Mouse (Mus musculus): Measurements from ENCODE around the gene Nedd4. TPM values are rescaled to one million over a fixed set of nuclear protein-coding genes. Genes with fewer than 3 reads are reported as not detected.
A peak's percentile ranks its signal among the peaks of the same experiment; 100 is the strongest.
"Not testable (repeated sequence)": the region's sequence is repeated elsewhere in the genome, so short reads cannot be mapped to it uniquely, and the experiment has no call there.

Nedd4 gene
- polyA plus RNA-seq, 1 experiment from 2014 or later, result 652 TPM

GRCm38 (mm10) chr9:72637243-72637642, 24.9 kb upstream of the Nedd4 start:
- H3K9ac ChIP-seq (replicated peaks; ENCODE audit: low read length), result no peak overlapping the region
- peaks cover 29% of the 10 kb centered on the region for H3K4me1 ChIP-seq (ENCODE audit: insufficient read depth, low read length)
- no peak overlapping the region for H3K4me2 ChIP-seq (replicated peaks; ENCODE audit: low read depth, low read length)
- no peaks in the 10 kb centered on the region for H3K9me3 ChIP-seq (ENCODE audit: low read length)
- H3K36me3 ChIP-seq (ENCODE audit: insufficient read depth, low read length), result no peaks in the 10 kb centered on the region
- no peak overlapping the region for H3K27ac ChIP-seq (ENCODE audit: low read length)
- 84% methylated on average over 8 of the region's 8 CpGs for whole genome bisulfite sequencing
- H3K27me3 ChIP-seq (ENCODE audit: insufficient read depth, low read length), result no peaks in the 10 kb centered on the region
- H3K4me3 ChIP-seq (ENCODE audit: low read length), result no peak overlapping the region
- ATAC-seq (ENCODE audit: low FRiP score, low TSS enrichment), result no peak

- Histone ChIP-seq H3K27me3 (ENCODE audit: insufficient read depth, low read length) (no peaks in the 10 kb centered on the region), H3K4me3 (ENCODE audit: low read length) (peak overlapping the region; percentile 42), H3K36me3 (ENCODE audit: insufficient read depth, low read length) (no peaks in the 10 kb centered on the region), H3K27ac (ENCODE audit: low read length) (peak overlapping the region; percentile 100), H3K4me1 (ENCODE audit: insufficient read depth, low read length) (peaks cover 33% of the 10 kb centered on the region), H3K9me3 (ENCODE audit: low read length) (no peaks in the 10 kb centered on the region), H3K4me2 (replicated peaks; ENCODE audit: low read depth, low read length) (peak overlapping the region; percentile 82), H3K9ac (replicated peaks; ENCODE audit: low read length) (peak overlapping the region; percentile 87)
- 46% methylated on average over 9 of the region's 9 CpGs for WGBS
- ATAC-seq (ENCODE audit: low FRiP score, low TSS enrichment), result peak; percentile 72
Measured at GRCm38 (mm10) chr9:72638951-72639842, 22.9 kb upstream of the Nedd4 start.

- no peaks in the 10 kb centered on the region for H3K27me3 ChIP-seq (ENCODE audit: insufficient read depth, low read length)
- under 1% methylated on average over 27 of the region's 27 CpGs for WGBS
- peak overlapping the region; percentile 100 for H3K27ac ChIP-seq (ENCODE audit: low read length)
- ATAC-seq (ENCODE audit: low FRiP score, low TSS enrichment), result peak; percentile 94
- peaks cover 33% of the 10 kb centered on the region for H3K4me1 ChIP-seq (ENCODE audit: insufficient read depth, low read length)
- peak overlapping the region; percentile 87 for H3K9ac ChIP-seq (replicated peaks; ENCODE audit: low read length)
- H3K4me3 ChIP-seq (ENCODE audit: low read length), result peak overlapping the region; percentile 42
- peak overlapping the region; percentile 82 for H3K4me2 ChIP-seq (replicated peaks; ENCODE audit: low read depth, low read length)
- H3K36me3 ChIP-seq (ENCODE audit: insufficient read depth, low read length), result no peaks in the 10 kb centered on the region
- H3K9me3 ChIP-seq (ENCODE audit: low read length), result no peaks in the 10 kb centered on the region
Measured at GRCm38 (mm10) chr9:72639843-72640621, 22.1 kb upstream of the Nedd4 start.

- peak overlapping the region; percentile 87 for H3K9ac ChIP-seq (replicated peaks; ENCODE audit: low read length)
- ATAC-seq (ENCODE audit: low FRiP score, low TSS enrichment), result peak; percentile 21; the same call in 1 of the 2 replicates
- H3K4me3 ChIP-seq (ENCODE audit: low read length), result no peak overlapping the region
- H3K27me3 ChIP-seq (ENCODE audit: insufficient read depth, low read length), result no peaks in the 10 kb centered on the region
- WGBS, result 9% methylated on average over 7 of the region's 7 CpGs
- peak overlapping the region; percentile 100 for H3K27ac ChIP-seq (ENCODE audit: low read length)
- peak overlapping the region; percentile 82 for H3K4me2 ChIP-seq (replicated peaks; ENCODE audit: low read depth, low read length)
- H3K4me1 ChIP-seq (ENCODE audit: insufficient read depth, low read length), result peaks cover 33% of the 10 kb centered on the region
- H3K36me3 ChIP-seq (ENCODE audit: insufficient read depth, low read length), result no peaks in the 10 kb centered on the region
- no peaks in the 10 kb centered on the region for H3K9me3 ChIP-seq (ENCODE audit: low read length)
Measured at GRCm38 (mm10) chr9:72640642-72641041, 21.5 kb upstream of the Nedd4 start.

- Histone ChIP-seq H3K27ac (ENCODE audit: low read length) (peak overlapping the region; percentile 100), H3K4me1 (ENCODE audit: insufficient read depth, low read length) (peaks cover 33% of the 10 kb centered on the region), H3K9ac (replicated peaks; ENCODE audit: low read length) (peak overlapping the region; percentile 87), H3K27me3 (ENCODE audit: insufficient read depth, low read length) (no peaks in the 10 kb centered on the region), H3K4me2 (replicated peaks; ENCODE audit: low read depth, low read length) (peak overlapping the region; percentile 82), H3K36me3 (ENCODE audit: insufficient read depth, low read length) (no peaks in the 10 kb centered on the region), H3K9me3 (ENCODE audit: low read length) (no peaks in the 10 kb centered on the region), H3K4me3 (ENCODE audit: low read length) (no peak overlapping the region)
- WGBS, result 46% methylated on average over 6 of the region's 6 CpGs
- ATAC-seq (ENCODE audit: low FRiP score, low TSS enrichment), result no peak
Measured at GRCm38 (mm10) chr9:72641093-72641680, 21.0 kb upstream of the Nedd4 start.

- not testable (repeated sequence) for H3K27ac ChIP-seq (ENCODE audit: low read length); ATAC-seq (ENCODE audit: low FRiP score, low TSS enrichment)
- WGBS, result 88% methylated on average over 4 of the region's 4 CpGs
Measured at GRCm38 (mm10) chr9:72642756-72643447, 19.2 kb upstream of the Nedd4 start.

GRCm38 (mm10) chr9:72643651-72644417, 18.3 kb upstream of the Nedd4 start:
- ATAC-seq (ENCODE audit: low FRiP score, low TSS enrichment), result no peak
- 81% methylated on average over 6 of the region's 6 CpGs for WGBS
- H3K9ac ChIP-seq (replicated peaks; ENCODE audit: low read length), result no peak overlapping the region
- no peak overlapping the region for H3K4me2 ChIP-seq (replicated peaks; ENCODE audit: low read depth, low read length)
- no peaks in the 10 kb centered on the region for H3K27me3 ChIP-seq (ENCODE audit: insufficient read depth, low read length)
- H3K36me3 ChIP-seq (ENCODE audit: insufficient read depth, low read length), result no peaks in the 10 kb centered on the region
- H3K9me3 ChIP-seq (ENCODE audit: low read length), result no peaks in the 10 kb centered on the region
- H3K4me1 ChIP-seq (ENCODE audit: insufficient read depth, low read length), result peaks cover 33% of the 10 kb centered on the region
- H3K27ac ChIP-seq (ENCODE audit: low read length), result no peak overlapping the region
- H3K4me3 ChIP-seq (ENCODE audit: low read length), result no peak overlapping the region

More at GRCm38 (mm10) chr9:72642756-72643447, 19.2 kb upstream of the Nedd4 start:
- H3K9ac ChIP-seq (replicated peaks; ENCODE audit: low read length); H3K4me3 ChIP-seq (ENCODE audit: low read length); H3K36me3 ChIP-seq (ENCODE audit: insufficient read depth, low read length); H3K27me3 ChIP-seq (ENCODE audit: insufficient read depth, low read length); H3K4me2 ChIP-seq (replicated peaks; ENCODE audit: low read depth, low read length); H3K9me3 ChIP-seq (ENCODE audit: low read length): not testable (repeated sequence)
- H3K4me1 ChIP-seq (ENCODE audit: insufficient read depth, low read length), result peaks cover 33% of the 10 kb centered on the region

- H3K9ac ChIP-seq (replicated peaks; ENCODE audit: low read length), result no peak overlapping the region
- 0 out of 2 replicates have a peak overlapping the region, but pooled peaks have one; percentile 0 for H3K27ac ChIP-seq (ENCODE audit: low read length)
- WGBS, result 46% methylated on average over 6 of the region's 6 CpGs
- no peaks in the 10 kb centered on the region for H3K27me3 ChIP-seq (ENCODE audit: insufficient read depth, low read length)
- H3K4me1 ChIP-seq (ENCODE audit: insufficient read depth, low read length), result peaks cover 26% of the 10 kb centered on the region
- ATAC-seq (ENCODE audit: low FRiP score, low TSS enrichment), result no peak
- H3K4me3 ChIP-seq (ENCODE audit: low read length), result no peak overlapping the region
- H3K4me2 ChIP-seq (replicated peaks; ENCODE audit: low read depth, low read length), result no peak overlapping the region
- no peaks in the 10 kb centered on the region for H3K36me3 ChIP-seq (ENCODE audit: insufficient read depth, low read length)
- no peaks in the 10 kb centered on the region for H3K9me3 ChIP-seq (ENCODE audit: low read length)
Measured at GRCm38 (mm10) chr9:72644418-72645110, 17.6 kb upstream of the Nedd4 start.
